Mouse (Mus musculus) olfactory bulb, adult 2 months (tissue): Measurements from ENCODE around the gene Rsc1a1. TPM values are rescaled to one million over a fixed set of nuclear protein-coding genes. Genes with fewer than 3 reads are reported as not detected.

Source experiments
- H3K27ac ChIP-seq: fragments of 200-500 bp; 2 replicates; pipeline ENCODE4 v1.5.1; 2012; ENCODE audit warnings: low read depth, low read length; ENCODE audit not compliant: insufficient read depth
- H3K4me1 ChIP-seq: fragments of 200-500 bp; 2 replicates; pipeline ENCODE4 v1.6.1; 2012; ENCODE audit warnings: low read length; ENCODE audit not compliant: control insufficient read depth, insufficient read depth
- H3K4me3 ChIP-seq: fragments of 200-500 bp; 2 replicates; pipeline ENCODE4 v1.5.1; 2012; ENCODE audit warnings: mild to moderate bottlenecking, low read depth, low read length, moderate library complexity; ENCODE audit not compliant: insufficient read depth
- CTCF ChIP-seq: fragments of 200-500 bp; IDR thresholded peaks from 2 replicates; pipeline ENCODE4 v1.5.1; 2012; ENCODE audit warnings: low read depth, mild to moderate bottlenecking, low read length, moderate library complexity; ENCODE audit not compliant: insufficient read depth
- POLR2A ChIP-seq: fragments of 200-500 bp; IDR thresholded peaks from 2 replicates; pipeline ENCODE4 v1.6.1; 2012; ENCODE audit warnings: mild to moderate bottlenecking, low read depth, low read length, moderate library complexity; ENCODE audit not compliant: insufficient read depth
- WGBS: fragments of 180-500 bp; shearing (Covaris S2); methylation state at CpG from one replicate; pipeline ENCODE4 v1.1.7; 2018; 5-methylcytosine and 5-hydroxymethylcytosine counted together
- polyA plus RNA-seq: library from polyadenylated mRNA; stranded (reverse); fragments of >200 nt; gene quantifications from 2 replicates; pipeline ENCODE4 v1.2.4, GENCODE M21; 2012; ENCODE audit warnings: low replicate concordance; ENCODE audit not compliant: missing spikeins, insufficient read depth, insufficient read length

Rsc1a1 gene
- polyA plus RNA-seq, 1 experiment: not detected

DNA sequence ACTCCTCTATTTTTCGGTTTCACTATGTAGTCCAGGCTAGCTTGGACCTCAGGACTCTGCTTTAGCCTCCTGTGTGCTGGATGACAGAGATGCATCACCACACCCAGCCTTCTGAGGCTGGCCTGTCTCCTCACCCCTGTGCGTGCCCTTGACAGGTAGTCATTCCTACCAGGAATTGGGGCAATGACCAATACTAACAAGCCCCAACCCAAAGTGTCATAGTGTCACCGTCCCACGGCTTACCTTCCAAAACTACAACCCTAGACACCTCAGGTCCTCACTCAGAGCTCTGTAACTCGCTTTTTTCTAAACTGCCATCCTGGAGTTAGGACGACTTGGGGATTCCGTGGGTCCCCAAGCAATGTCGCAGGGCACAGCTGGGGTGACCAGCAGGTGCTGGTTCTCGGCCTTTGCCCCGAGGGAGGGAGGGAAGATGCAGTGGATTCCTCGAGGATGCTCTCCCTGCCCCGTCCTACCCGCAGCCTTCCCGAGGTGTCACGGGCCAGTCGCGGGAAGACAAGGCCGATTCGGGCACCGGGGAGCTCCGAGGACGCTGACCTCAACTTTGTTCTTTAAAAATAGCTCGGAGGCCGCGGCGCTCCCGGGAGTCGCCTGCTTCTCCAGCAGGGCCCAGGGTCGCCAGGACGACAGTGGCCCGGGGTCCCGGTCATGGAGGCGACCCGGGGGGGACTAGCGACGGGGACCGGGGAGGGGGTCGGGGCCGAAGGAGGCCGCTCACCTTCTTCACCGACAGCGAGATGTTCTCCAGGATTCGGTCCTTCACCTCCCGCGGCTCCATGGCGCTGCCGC, 22.1 kb downstream of the Rsc1a1 start:
- H3K27ac ChIP-seq: 0 out of 2 replicates have a peak overlapping the region, but pooled peaks have one; percentile 39
- H3K4me3 ChIP-seq: peak overlapping the region; percentile 82
- peaks cover 30% of the 10 kb centered on the region for H3K4me1 ChIP-seq
- no peak for TF ChIP-seq POLR2A
- no peak for TF ChIP-seq CTCF
- 2% methylated on average over 47 of the region's 47 CpGs for WGBS

- Histone ChIP-seq H3K4me3 (no peak overlapping the region), H3K4me1 (peaks cover 40% of the 10 kb centered on the region), H3K27ac (no peak overlapping the region)
- TF ChIP-seq POLR2A (no peak), CTCF (no peak)
- 83% methylated on average over 11 of the region's 11 CpGs for WGBS
Measured at GRCm38 (mm10) chr4:141660884-141661283, 24.5 kb downstream of the Rsc1a1 start.

DNA sequence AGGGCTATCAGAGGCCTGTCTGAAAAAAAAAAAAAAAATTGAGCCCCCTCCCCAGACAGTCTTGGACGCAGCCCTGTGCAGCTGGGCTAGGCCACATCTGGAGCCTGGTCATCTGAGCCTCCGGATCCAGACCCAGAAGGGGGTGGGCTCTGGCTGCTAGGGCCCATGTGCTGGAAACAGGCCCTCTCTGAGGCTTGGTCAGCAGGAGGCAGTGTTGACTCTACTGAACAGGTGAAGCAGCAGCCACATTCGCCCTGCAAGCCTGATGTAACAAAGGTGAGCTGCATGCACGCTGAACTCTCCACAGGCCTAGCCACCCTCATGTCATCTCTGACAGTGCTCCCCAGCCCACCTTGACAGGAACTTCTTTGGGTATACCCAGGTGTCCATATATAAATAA, 25.7 kb downstream of the Rsc1a1 start:
- H3K4me3 ChIP-seq: no peak overlapping the region
- peaks cover 36% of the 10 kb centered on the region for H3K4me1 ChIP-seq
- WGBS: 65% methylated on average over 4 of the region's 4 CpGs
- H3K27ac ChIP-seq: no peak overlapping the region
- TF ChIP-seq CTCF: no peak
- no peak for TF ChIP-seq POLR2A

DNA sequence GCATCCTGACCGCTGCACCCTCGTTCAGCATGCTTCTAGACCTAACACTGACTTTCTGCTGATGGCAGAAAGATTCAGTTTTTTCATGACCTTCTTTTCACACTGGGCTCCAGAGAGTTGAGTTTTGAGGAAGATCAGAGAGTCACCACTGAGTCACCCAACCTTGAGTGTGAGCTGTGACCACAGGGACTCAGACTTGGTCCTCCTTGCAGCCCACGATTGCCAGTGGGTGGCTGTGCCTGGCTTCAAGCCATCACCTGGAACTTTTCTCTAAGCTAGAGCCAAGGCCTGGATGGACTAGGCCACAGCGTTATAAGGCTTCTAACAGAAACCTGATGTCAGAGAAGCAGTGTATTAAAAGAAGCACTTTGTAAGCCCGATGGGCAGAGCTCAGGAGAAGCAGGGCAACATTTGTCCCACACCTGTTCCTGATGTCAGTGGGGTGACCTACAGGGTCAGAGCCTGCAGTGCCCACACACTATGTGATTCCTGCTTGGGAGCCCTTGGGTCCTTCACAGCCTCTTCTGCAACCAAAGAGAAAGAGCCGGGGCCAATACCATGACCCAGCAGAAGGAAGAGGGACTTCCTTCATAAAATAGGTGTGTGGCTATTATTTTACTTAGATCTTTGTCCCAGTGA, 26.4 kb downstream of the Rsc1a1 start:
- TF ChIP-seq POLR2A: no peak
- TF ChIP-seq CTCF: no peak
- H3K4me1 ChIP-seq: peaks cover 38% of the 10 kb centered on the region
- no peak overlapping the region for H3K27ac ChIP-seq
- no peak overlapping the region for H3K4me3 ChIP-seq
- 66% methylated on average over 6 of the region's 6 CpGs for WGBS

DNA sequence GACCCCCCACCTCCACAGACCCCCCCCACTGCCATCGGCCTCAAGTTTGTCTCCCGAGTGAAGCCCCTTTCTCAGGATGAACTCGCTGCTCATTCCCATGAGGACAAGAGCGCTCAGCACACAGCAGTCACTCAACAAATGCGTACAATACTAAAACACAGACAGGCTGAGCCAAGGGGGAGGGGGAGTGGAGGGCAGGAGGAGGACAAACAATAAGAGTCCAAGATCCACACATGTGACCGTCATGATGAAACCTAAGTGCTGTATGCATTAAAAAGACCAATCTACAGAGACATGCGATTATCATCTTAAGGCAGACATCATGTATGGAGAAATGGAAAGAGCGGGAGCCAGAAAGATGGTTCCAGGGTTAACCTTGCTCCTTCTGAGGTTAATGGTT, 28.5 kb downstream of the Rsc1a1 start:
- WGBS: 74% methylated on average over 8 of the region's 8 CpGs
- no peak for TF ChIP-seq CTCF
- no peak for TF ChIP-seq POLR2A
- H3K27ac ChIP-seq: no peak overlapping the region

DNA sequence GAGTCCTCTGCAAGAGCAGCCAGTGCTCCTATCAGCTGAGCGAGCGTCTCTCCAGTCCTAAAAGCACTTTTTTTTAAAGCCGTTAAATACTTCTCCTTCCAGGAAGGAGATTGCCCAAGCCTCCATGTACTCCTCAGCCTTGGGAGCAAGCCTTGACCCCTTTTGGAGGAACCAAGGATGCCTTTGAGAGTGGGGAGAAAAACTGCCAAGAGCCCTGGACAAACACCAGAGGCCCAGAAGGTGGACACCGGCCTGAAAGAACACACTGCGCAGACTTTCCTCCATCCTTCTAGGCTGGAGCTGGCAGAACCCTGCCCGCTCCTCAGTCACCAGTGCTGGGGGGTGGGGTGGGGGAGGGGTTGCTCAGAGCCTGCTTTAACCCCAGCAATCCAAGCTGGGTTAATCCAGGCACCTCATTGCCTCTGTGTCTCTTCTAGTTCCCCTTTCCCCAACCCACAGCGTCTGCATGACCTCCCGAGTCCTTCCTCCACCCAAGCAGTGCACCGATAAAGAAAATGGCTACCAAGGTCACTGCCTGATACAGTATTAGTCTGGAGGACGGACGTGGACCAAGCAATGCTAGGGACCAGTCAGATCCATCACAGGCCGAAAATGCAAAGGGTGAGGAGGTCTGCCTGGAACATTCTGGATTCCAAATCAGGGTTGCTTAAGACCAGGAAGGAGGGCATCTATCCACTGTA, 29.3 kb downstream of the Rsc1a1 start:
- no peak for TF ChIP-seq CTCF
- TF ChIP-seq POLR2A: no peak
- WGBS: 70% methylated on average over 12 of the region's 12 CpGs
- H3K27ac ChIP-seq: no peak overlapping the region
- no peak overlapping the region for H3K4me3 ChIP-seq
- peaks cover 46% of the 10 kb centered on the region for H3K4me1 ChIP-seq

More for the DNA sequence above, 28.5 kb downstream of the Rsc1a1 start:
- H3K4me3 ChIP-seq: no peak overlapping the region
- peaks cover 45% of the 10 kb centered on the region for H3K4me1 ChIP-seq

DNA sequence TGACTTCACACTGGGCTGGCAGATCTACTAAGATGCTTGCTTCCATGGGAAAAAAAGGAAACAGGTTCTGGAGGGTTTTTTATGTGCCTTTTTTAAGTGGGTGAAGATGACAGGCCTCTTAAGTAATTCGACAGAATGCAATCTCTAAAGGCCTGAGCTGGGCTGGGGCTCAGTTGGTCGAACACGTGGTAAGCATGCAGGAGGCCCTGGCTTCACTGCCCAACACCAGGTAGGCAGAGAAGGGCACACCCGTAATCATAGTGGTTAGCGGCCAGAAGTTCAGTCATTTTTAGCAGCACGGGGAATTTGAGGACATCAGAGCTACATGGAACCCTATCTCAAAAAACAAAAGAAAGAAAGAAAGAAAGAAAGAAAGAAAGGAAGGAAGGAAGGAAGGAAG, 30.9 kb downstream of the Rsc1a1 start:
- no peak overlapping the region for H3K27ac ChIP-seq
- WGBS: 91% methylated on average over 6 of the region's 6 CpGs
- peaks cover 43% of the 10 kb centered on the region for H3K4me1 ChIP-seq
- TF ChIP-seq CTCF (no peak), POLR2A (no peak)
- H3K4me3 ChIP-seq: no peak overlapping the region

GRCm38 (mm10) chr4:141653813-141654212, 31.6 kb downstream of the Rsc1a1 start:
- TF ChIP-seq CTCF: no peak
- H3K4me3 ChIP-seq: no peak overlapping the region
- peaks cover 45% of the 10 kb centered on the region for H3K4me1 ChIP-seq
- no peak overlapping the region for H3K27ac ChIP-seq
- WGBS: 60% methylated on average over 13 of the region's 13 CpGs

DNA sequence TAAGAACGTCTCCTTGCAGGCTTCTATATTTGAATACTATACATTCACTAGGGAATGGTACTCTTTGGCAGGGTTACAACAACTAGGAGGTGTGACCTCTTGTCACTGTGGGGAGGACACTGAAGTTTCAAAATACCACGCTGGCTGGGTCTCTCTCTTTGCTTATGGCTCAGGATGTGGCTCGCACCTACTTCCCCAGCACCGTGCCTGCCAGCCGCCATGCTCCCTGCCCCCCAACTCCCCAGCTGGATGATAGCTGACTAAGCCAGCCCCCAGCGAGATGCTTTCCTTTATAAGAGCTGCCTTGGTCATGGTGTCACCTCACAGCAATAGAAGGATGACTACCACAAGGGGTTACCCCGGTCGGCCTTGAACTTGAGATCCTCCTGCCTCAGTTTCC, 32.4 kb downstream of the Rsc1a1 start:
- TF ChIP-seq POLR2A (no peak), CTCF (no peak)

More for the DNA sequence above, 32.4 kb downstream of the Rsc1a1 start:
- Histone ChIP-seq H3K4me1 (peaks cover 39% of the 10 kb centered on the region), H3K27ac (no peak overlapping the region), H3K4me3 (no peak overlapping the region)
- 61% methylated on average over 8 of the region's 8 CpGs for WGBS
